Mouse (Mus musculus): ENCODE measurements around the gene Spon2.

- TF ChIP-seq POLR2A (IDR thresholded peaks at IDR 0.05; ENCODE audit: borderline replicate concordance, control insufficient read depth, low read depth, low read length): no peak
- TF ChIP-seq CTCF (IDR thresholded peaks at IDR 0.05; ENCODE audit: control insufficient read depth, insufficient read depth, low read length): no peak
Measured at GRCm38 (mm10) chr5:33218746-33219449, 643 bp upstream of the Spon2 start.
